Mouse (Mus musculus) heart, embryonic 16.5 days (tissue): ENCODE data around the gene Gpr108. TPM values are rescaled to one million over a fixed set of nuclear protein-coding genes. Genes with fewer than 3 reads are reported as not detected.

Experiments used
- ATAC-seq: fragments of 200-750 bp; cut with Nextera tagmentation; replicated peaks from 2 replicates; pipeline ENCODE4 v1.8.0; 2017; ENCODE audit warnings: moderate number of reproducible peaks; ENCODE audit not compliant: insufficient read depth, low FRiP score; ENCODE audit errors: extremely low read depth
- H3K27ac ChIP-seq: fragments of 300-500 bp; sonication (generic); 2 replicates; pipeline ENCODE4 v1.5.1; 2014; ENCODE audit warnings: mild to moderate bottlenecking, low read length, control low read depth, moderate library complexity
- H3K27me3 ChIP-seq: fragments of 300-500 bp; sonication (generic); 2 replicates; pipeline ENCODE4 v1.6.1; 2014; ENCODE audit warnings: low read length, mixed read lengths; ENCODE audit not compliant: control insufficient read depth, insufficient read depth
- H3K36me3 ChIP-seq: fragments of 300-500 bp; sonication (generic); 2 replicates; pipeline ENCODE4 v1.6.1; 2014; ENCODE audit not compliant: control insufficient read depth, insufficient read depth
- H3K4me1 ChIP-seq: fragments of 300-500 bp; sonication (generic); 2 replicates; pipeline ENCODE4 v1.6.1; 2014; ENCODE audit warnings: low read length, mixed read lengths; ENCODE audit not compliant: control insufficient read depth, insufficient read depth
- H3K4me2 ChIP-seq: fragments of 300-500 bp; sonication (generic); 2 replicates; pipeline ENCODE4 v1.6.1; 2014; ENCODE audit warnings: low read depth, mild to moderate bottlenecking, control low read depth, low read length
- H3K4me3 ChIP-seq: fragments of 300-500 bp; sonication (generic); 2 replicates; pipeline ENCODE4 v1.5.1; 2014; ENCODE audit warnings: mild to moderate bottlenecking, control low read depth, low read length
- H3K9ac ChIP-seq: fragments of 300-500 bp; sonication (generic); 2 replicates; pipeline ENCODE4 v1.6.1; 2014; ENCODE audit warnings: low read length, control low read depth
- H3K9me3 ChIP-seq: fragments of 300-500 bp; sonication (generic); replicated peaks from 2 replicates; pipeline ENCODE4 v1.6.1; 2016; ENCODE audit warnings: low read length; ENCODE audit not compliant: control insufficient read depth
- WGBS: fragments of 180-500 bp; shearing (Covaris S2); extraction: QIAGEN DNeasy Blood & Tissue Kit; methylation state at CpG from one replicate; pipeline ENCODE4 v1.1.7; 2014; 5-methylcytosine and 5-hydroxymethylcytosine counted together
- microRNA-seq: library from miRNA; unstranded; fragments of <30 nt; microRNA quantifications from one replicate; pipeline ENCODE4, GENCODE M21; 2017
- polyA plus RNA-seq: library from polyadenylated mRNA; unstranded; fragments of >200 nt; fragmentation: Nextera tagmentation; extraction: Ambion mirVana; gene quantifications from 2 replicates; pipeline ENCODE4 v1.2.1, GENCODE M21; 2015

Gpr108 gene
- polyA plus RNA-seq, 1 experiment from 2014 or later: 28.9 TPM

DNA sequence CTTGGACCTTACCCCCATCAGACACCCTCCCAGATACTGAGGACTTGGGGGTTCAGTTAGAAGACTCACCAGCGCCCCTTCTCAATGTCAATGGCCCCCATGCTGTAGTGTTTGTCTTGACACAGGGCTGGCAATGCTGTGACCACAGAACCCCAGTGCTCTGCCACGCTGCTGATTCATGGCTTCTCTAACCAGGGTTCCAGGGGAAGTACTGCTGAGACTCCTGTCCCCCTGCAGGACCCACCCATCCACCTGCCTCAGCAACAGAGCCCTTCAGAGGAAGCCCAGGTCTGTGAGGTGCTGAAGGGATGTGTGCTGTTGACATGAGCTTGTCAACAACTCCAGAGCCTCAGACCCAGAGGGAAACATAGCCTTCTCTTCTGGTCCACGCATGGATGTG is 53.5 kb downstream of the Gpr108 start:
- H3K36me3 ChIP-seq: no peaks in the 10 kb centered on the region
- no peak overlapping the region for H3K4me2 ChIP-seq
- no peak overlapping the region; the same call in 1 of the 2 replicates for H3K27ac ChIP-seq
- WGBS: 66% methylated on average over 3 of the region's 3 CpGs
- ATAC-seq: no peak
- no peak overlapping the region for H3K4me3 ChIP-seq
- no peak overlapping the region for H3K9ac ChIP-seq
- H3K27me3 ChIP-seq: no peaks in the 10 kb centered on the region
- no peaks in the 10 kb centered on the region for H3K4me1 ChIP-seq
- H3K9me3 ChIP-seq: no peaks in the 10 kb centered on the region

DNA sequence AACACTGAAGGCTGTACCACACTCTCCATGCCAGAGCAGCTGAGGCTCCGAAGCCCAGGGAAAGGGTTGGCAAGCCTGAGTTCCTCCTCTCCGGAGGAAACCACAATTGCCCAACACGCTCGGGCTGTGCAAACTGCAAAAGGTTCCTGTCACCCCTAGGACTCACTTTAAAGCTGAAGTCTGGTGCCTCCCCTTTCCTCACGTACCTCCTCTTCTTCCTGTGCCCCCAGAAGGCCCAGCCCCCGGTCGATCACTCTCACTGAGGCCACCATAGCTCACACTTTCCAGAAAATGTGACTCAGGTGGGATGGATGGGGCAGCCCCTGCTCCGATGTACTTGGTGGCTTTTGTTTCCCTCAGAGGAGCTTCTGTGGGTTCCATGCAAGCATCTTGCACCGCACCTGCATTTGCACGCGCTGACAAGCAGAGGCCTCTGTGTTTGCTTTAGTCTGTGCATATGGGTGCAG is 54.2 kb downstream of the Gpr108 start, which contains the start of gene Tnfsf14:
Gene Tnfsf14 (minus strand): TSS at position 137 of the 467 bp plus-strand sequence.
- no peaks in the 10 kb centered on the region for H3K27me3 ChIP-seq
- H3K4me3 ChIP-seq: no peak within 1 kb of the TSS; the same call in 1 of the 2 replicates
- no peaks in the 10 kb centered on the region for H3K9me3 ChIP-seq
- H3K4me2 ChIP-seq: 0 out of 2 replicates have a peak within 1 kb of the TSS, but pooled peaks have one; percentile 5
- H3K27ac ChIP-seq: peak within 1 kb of the TSS; percentile 12; the same call in 1 of the 2 replicates
- whole genome bisulfite sequencing: 65% methylated on average over 11 of the region's 11 CpGs
- no peaks in the 10 kb centered on the region for H3K36me3 ChIP-seq
- no peaks in the 10 kb centered on the region for H3K4me1 ChIP-seq
- H3K9ac ChIP-seq: no peak within 1 kb of the TSS
- peak; percentile 54 for ATAC-seq

DNA sequence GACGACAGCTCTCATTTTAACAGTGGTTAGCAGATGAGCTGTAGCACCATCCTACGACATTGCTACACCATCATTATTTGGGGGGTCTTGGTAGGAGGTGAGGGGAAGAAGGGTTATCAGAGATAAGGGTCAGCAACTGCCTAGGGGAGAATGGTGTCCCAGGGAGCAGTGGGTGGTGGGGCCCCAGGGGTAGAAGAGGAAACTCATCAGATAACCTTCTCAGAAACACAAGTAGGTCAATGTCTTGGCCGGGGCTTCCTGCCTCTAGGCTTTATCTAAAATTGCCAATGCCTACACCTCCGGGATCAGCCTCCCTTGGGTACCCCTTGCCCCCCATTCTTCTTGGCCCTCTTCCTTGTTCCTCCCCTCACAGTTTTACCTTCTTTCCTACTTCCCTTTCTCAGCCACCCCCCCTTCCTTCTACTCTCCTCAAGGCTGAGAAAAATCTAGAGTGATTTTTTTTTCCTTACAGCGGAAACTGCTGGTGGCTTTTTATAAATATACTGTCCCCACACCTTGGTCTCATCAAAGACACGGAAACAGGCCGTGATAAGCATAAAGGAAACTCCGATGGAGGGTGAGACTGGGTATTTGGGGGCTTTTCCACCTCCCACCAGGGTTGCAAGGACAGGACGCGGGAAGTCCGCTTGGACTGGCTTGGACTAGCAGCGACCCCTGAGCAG is 59.6 kb downstream of the Gpr108 start:
- no peak for ATAC-seq
- no peak overlapping the region for H3K27ac ChIP-seq
- no peak overlapping the region for H3K4me3 ChIP-seq
- H3K9ac ChIP-seq: no peak overlapping the region
- no peaks in the 10 kb centered on the region for H3K36me3 ChIP-seq
- no peaks in the 10 kb centered on the region for H3K9me3 ChIP-seq
- no peaks in the 10 kb centered on the region for H3K4me1 ChIP-seq
- WGBS: 57% methylated on average over 12 of the region's 12 CpGs
- no peaks in the 10 kb centered on the region for H3K27me3 ChIP-seq
- no peak overlapping the region for H3K4me2 ChIP-seq

DNA sequence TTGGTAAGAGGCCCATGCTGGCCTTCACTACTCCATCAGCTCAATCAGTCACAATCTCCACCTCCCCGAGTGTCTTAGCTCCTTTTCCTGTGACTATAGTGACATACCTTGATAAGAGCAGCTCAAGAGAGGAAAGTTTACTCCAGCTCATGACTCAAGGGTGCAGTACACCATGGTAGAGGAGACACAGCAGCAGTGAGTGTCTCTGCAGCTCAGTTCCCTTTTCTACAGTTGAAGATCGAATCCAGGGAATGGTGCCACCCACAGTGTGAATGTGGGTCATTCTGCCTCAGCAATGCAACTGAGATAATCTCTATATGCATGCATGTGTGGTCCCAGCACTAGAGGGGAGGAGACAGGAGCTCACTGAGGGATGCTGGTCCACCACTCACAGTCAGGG is 62.6 kb downstream of the Gpr108 start:
- Histone ChIP-seq H3K4me1 (no peaks in the 10 kb centered on the region), H3K9me3 (no peaks in the 10 kb centered on the region), H3K36me3 (no peaks in the 10 kb centered on the region), H3K4me2 (no peak overlapping the region), H3K27me3 (no peaks in the 10 kb centered on the region), H3K4me3 (no peak overlapping the region), H3K27ac (no peak overlapping the region), H3K9ac (no peak overlapping the region)
- WGBS: 53% methylated on average over 2 of the region's 2 CpGs
- ATAC-seq: no peak

Small RNA genes lying within 50 kb of the gene (microRNA-seq; reads per million reads assigned to microRNA genes)
- gene Mir6978: not detected

Other genes with a start within 250 kb of the Gpr108 start
- gene Pspn, start 248.4 kb downstream of the Gpr108 start, polyA plus RNA-seq: 0.34 TPM in 1 of 2 replicates, not detected in the other
- gene Gtf2f1, start 237.2 kb downstream of the Gpr108 start, polyA plus RNA-seq: 44.1 and 45.6 TPM in 2 replicates
- 0.32 and 0.41 TPM in 2 replicates for gene Gm17949, start 237.0 kb downstream of the Gpr108 start, polyA plus RNA-seq
- 16.5 and 22.8 TPM in 2 replicates for gene Khsrp, start 216.9 kb downstream of the Gpr108 start, polyA plus RNA-seq
- not detected in 2 replicates for gene Slc25a41, start 206.8 kb downstream of the Gpr108 start, polyA plus RNA-seq
- gene Crb3, start 189.3 kb downstream of the Gpr108 start, polyA plus RNA-seq: 1.1 and 4.8 TPM in 2 replicates
- 14.7 and 17.0 TPM in 2 replicates for gene Slc25a23, start 188.6 kb downstream of the Gpr108 start, polyA plus RNA-seq
- 2.2 and 4.1 TPM in 2 replicates for gene Dennd1c, start 169.9 kb downstream of the Gpr108 start, polyA plus RNA-seq
- gene Tubb4a, start 160.7 kb downstream of the Gpr108 start, polyA plus RNA-seq: 5.7 and 6.9 TPM in 2 replicates
- gene Tnfsf9, start 143.1 kb downstream of the Gpr108 start, polyA plus RNA-seq: 3.3 and 3.4 TPM in 2 replicates
- gene Cd70, start 98.7 kb downstream of the Gpr108 start, polyA plus RNA-seq: 0.17 and 0.75 TPM in 2 replicates
- gene Tnfsf14, start 54.3 kb downstream of the Gpr108 start, polyA plus RNA-seq: 0.29 and 0.58 TPM in 2 replicates
- gene C3, start 20.3 kb downstream of the Gpr108 start, polyA plus RNA-seq: 3.5 and 6.3 TPM in 2 replicates
- gene Trip10, start 1.0 kb upstream of the Gpr108 start, polyA plus RNA-seq: 47.8 TPM in 2 replicates
- gene Vav1, start 30.7 kb upstream of the Gpr108 start, polyA plus RNA-seq: 6.6 and 13.5 TPM in 2 replicates
- gene Adgre1, start 110.2 kb upstream of the Gpr108 start, polyA plus RNA-seq: 3.6 and 4.8 TPM in 2 replicates